Mouse (Mus musculus): ENCODE measurements around the gene Ube2s.

- no peak for TF ChIP-seq CTCF (IDR thresholded peaks at IDR 0.05 in 2 of 3, conservative IDR thresholded peaks at IDR 0.05 in 1 of 3; ENCODE audit: control insufficient read depth in 1 of 3, insufficient read depth in 1 of 3, low read depth in 2 of 3, low read length in 3 of 3, poor library complexity in 1 of 3, severe bottlenecking in 1 of 3)
- no peak for TF ChIP-seq POLR2AphosphoS2 (IDR thresholded peaks at IDR 0.05; ENCODE audit: low read length)
- no peak for TF ChIP-seq KAT2A (conservative IDR thresholded peaks at IDR 0.05; ENCODE audit: low read depth, low read length)
- no peak for TF ChIP-seq NRF1 (IDR thresholded peaks at IDR 0.05; ENCODE audit: insufficient read depth, low read depth, low read length, poor library complexity, severe bottlenecking)
- no peak for TF ChIP-seq NELFE (IDR thresholded peaks at IDR 0.05; ENCODE audit: low read depth, low read length)
- no peak for TF ChIP-seq USF2 (IDR thresholded peaks at IDR 0.05; ENCODE audit: borderline replicate concordance in 1 of 2, insufficient read depth in 1 of 2, low read depth in 1 of 2, low read length in 2 of 2)
- no peak for TF ChIP-seq ZMIZ1 (IDR thresholded peaks at IDR 0.05; ENCODE audit: low read depth, low read length)
- no peak for TF ChIP-seq TAL1 (IDR thresholded peaks at IDR 0.05; ENCODE audit: low read length)
Observed at GRCm38 (mm10) chr7:4822162-4822907, 9.9 kb upstream of the Ube2s start.

Measured in MEL (cell line).